Mouse (Mus musculus): ENCODE data around the gene Trim33. TPM values are rescaled to one million over a fixed set of nuclear protein-coding genes. Genes with fewer than 3 reads are reported as not detected.

Trim33 gene
- 17.1 and 18.1 TPM in 2 replicates for polyA plus RNA-seq (2015; fragmentation: Nextera tagmentation; extraction: Ambion mirVana)

DNA sequence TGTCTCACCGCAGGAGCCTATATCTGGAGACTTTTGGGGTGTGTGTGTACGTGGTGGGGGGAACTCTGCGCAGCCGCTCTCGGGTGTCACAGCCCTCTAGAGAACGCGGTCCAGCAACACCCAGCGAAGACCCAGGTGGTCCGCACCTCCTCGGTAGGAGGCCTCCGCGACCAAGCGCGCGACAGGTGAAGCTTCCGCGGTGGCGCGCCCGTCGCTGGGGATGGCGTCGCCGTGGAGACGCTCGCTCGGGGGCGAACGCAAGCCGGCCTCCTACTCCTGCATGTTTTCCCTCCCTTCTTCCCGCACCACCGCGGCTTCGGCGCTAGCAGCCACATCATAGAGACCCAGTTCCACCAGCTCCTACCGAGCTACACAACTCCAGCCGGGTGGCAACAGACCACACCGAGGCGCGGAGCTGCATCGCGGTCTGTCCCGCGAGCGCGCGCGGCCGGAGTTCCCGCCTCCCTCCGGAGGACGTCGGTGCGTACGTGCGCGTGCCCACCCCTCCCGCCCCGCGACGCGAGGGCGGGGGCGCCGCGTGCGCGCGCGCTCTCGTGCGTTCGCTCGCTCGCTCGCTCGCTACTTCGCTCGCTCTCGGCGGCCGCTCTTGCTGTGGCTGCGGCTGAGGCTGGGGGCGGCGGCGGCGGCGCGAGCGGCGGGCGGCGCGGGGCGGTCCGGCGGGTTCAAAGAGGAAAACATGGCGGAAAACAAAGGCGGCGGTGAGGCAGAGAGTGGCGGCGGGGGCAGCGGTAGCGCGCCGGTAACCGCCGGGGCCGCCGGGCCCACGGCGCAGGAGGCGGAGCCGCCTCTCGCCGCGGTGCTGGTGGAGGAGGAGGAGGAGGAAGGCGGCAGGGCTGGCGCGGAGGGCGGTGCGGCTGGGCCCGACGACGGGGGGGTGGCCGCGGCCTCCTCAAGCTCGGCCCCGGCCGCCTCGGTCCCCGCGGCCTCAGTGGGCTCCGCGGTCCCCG lies at the start of gene Trim33:
TSS of gene Trim33 (plus strand) at position 112 of the 968 bp plus-strand sequence.
- Histone ChIP-seq H3K27me3 (replicated peaks) (no peaks in the 10 kb centered on the region), H3K4me2 (replicated peaks) (peak within 1 kb of the TSS; percentile 77), H3K4me1 (replicated peaks) (peaks cover 6% of the 10 kb centered on the region), H3K4me3 (replicated peaks) (peak within 1 kb of the TSS; percentile 98), H3K9ac (peak within 1 kb of the TSS; percentile 96), H3K9me3 (no peaks in the 10 kb centered on the region), H3K36me3 (0 out of 2 replicates have a peak, but pooled peaks cover 5% of the 10 kb centered on the region), H3K27ac (peak within 1 kb of the TSS; percentile 97)
- peak; percentile 92 for ATAC-seq
- 0% methylated on average over 102 of the region's 136 CpGs for WGBS

DNA sequence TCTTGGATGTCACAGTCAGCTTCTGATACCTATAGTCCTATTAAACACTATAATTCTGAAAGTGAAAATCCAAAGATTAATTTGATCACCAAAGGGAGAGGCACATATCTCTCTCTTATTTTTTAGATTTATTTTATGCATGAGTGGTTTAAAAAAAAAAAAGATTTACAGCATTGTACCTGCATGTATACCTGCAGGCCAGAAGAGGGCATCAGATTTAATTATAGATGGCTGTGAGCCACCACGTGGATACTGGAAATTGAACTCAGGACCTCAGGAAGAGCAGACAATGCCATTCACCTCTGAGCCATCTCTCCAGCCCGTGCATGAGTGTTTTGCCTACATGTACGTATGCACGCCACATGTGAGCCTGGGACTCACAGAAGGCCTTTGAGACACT lies 46.7 kb upstream of the Trim33 start:
- Histone ChIP-seq H3K9me3 (no peaks in the 10 kb centered on the region), H3K4me3 (replicated peaks) (no peak overlapping the region), H3K4me1 (replicated peaks) (no peaks in the 10 kb centered on the region), H3K27ac (no peak overlapping the region), H3K4me2 (replicated peaks) (no peak overlapping the region), H3K36me3 (no peaks in the 10 kb centered on the region), H3K9ac (no peak overlapping the region), H3K27me3 (replicated peaks) (no peaks in the 10 kb centered on the region)
- ATAC-seq = no peak
- 79% methylated on average over 4 of the region's 4 CpGs for WGBS

DNA sequence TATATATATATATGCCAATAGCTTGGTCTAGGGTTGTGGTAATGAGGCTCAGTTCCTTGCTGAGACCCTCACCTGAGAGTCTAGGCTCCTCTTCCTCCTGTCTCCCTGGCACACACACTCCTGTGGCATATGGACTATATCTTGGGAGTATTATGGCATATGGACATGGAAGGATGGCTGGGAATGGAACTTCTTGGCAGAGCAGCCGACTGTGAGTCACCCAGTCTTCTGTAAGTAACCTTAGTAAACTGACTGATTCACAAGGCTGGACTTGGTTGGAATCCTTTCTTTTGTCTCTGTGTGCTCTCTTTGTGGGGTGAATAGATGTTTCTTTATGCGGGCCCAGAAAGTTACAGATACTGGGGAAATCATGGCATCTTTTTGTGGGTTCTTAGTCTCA lies 37.6 kb upstream of the Trim33 start:
- ATAC-seq = no peak
- no peak overlapping the region for H3K27ac ChIP-seq
- no peak overlapping the region for H3K4me3 ChIP-seq (replicated peaks)
- no peak overlapping the region for H3K9ac ChIP-seq
- no peaks in the 10 kb centered on the region for H3K27me3 ChIP-seq (replicated peaks)
- H3K9me3 ChIP-seq = no peaks in the 10 kb centered on the region
- H3K4me1 ChIP-seq (replicated peaks) = no peaks in the 10 kb centered on the region
- H3K36me3 ChIP-seq = no peaks in the 10 kb centered on the region
- 94% methylated on average over 2 of the region's 2 CpGs for WGBS
- no peak overlapping the region for H3K4me2 ChIP-seq (replicated peaks)

DNA sequence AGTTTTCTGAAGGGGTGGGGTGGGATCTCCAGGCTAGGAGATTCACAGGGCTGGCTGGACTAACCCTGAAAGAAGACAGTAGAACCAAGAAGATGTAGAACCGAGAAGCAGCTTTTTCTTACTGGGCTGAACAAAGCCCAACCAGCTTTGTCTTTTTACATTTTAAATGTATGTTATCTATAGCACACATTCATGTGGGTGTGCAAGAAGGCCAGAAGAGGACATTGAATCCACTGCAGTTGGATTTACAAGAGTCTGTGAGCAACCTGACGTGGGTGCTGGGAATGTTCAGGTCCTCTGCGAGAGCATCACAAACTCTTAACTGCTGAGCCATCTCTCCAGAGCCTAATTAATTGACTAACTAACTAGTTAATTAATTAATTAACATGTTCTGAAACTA lies 36.9 kb upstream of the Trim33 start:
- H3K4me2 ChIP-seq (replicated peaks) = no peak overlapping the region
- no peaks in the 10 kb centered on the region for H3K27me3 ChIP-seq (replicated peaks)
- H3K9me3 ChIP-seq = no peaks in the 10 kb centered on the region
- ATAC-seq = no peak
- H3K4me1 ChIP-seq (replicated peaks) = 0 out of 2 replicates have a peak, but pooled peaks cover 3% of the 10 kb centered on the region
- no peak overlapping the region for H3K4me3 ChIP-seq (replicated peaks)
- H3K36me3 ChIP-seq = no peaks in the 10 kb centered on the region
- H3K9ac ChIP-seq = no peak overlapping the region
- H3K27ac ChIP-seq = no peak overlapping the region
- WGBS = 84% methylated on average over 3 of the region's 3 CpGs

- Histone ChIP-seq H3K27ac (no peak overlapping the region), H3K4me3 (replicated peaks) (no peak overlapping the region), H3K4me2 (replicated peaks) (no peak overlapping the region), H3K36me3 (no peaks in the 10 kb centered on the region), H3K9ac (no peak overlapping the region), H3K9me3 (no peaks in the 10 kb centered on the region), H3K27me3 (replicated peaks) (no peaks in the 10 kb centered on the region), H3K4me1 (replicated peaks) (0 out of 2 replicates have a peak, but pooled peaks cover 3% of the 10 kb centered on the region)
- ATAC-seq = no peak
- 50% methylated on average over 2 of the region's 2 CpGs for WGBS
Observed at GRCm38 (mm10) chr3:103243491-103243890, 35.6 kb upstream of the Trim33 start.

- H3K4me3 ChIP-seq (replicated peaks) = no peak overlapping the region
- no peaks in the 10 kb centered on the region for H3K27me3 ChIP-seq (replicated peaks)
- H3K27ac ChIP-seq = no peak overlapping the region
- ATAC-seq = 0 out of 2 replicates have a peak, but pooled peaks have one; percentile 31
- no peaks in the 10 kb centered on the region for H3K9me3 ChIP-seq
- 61% methylated on average over 17 of the region's 17 CpGs for WGBS
- H3K36me3 ChIP-seq = no peaks in the 10 kb centered on the region
- H3K9ac ChIP-seq = no peak overlapping the region
- no peak overlapping the region for H3K4me2 ChIP-seq (replicated peaks)
- H3K4me1 ChIP-seq (replicated peaks) = 0 out of 2 replicates have a peak, but pooled peaks cover 3% of the 10 kb centered on the region
Observed at GRCm38 (mm10) chr3:103246627-103247260, 32.3 kb upstream of the Trim33 start.

DNA sequence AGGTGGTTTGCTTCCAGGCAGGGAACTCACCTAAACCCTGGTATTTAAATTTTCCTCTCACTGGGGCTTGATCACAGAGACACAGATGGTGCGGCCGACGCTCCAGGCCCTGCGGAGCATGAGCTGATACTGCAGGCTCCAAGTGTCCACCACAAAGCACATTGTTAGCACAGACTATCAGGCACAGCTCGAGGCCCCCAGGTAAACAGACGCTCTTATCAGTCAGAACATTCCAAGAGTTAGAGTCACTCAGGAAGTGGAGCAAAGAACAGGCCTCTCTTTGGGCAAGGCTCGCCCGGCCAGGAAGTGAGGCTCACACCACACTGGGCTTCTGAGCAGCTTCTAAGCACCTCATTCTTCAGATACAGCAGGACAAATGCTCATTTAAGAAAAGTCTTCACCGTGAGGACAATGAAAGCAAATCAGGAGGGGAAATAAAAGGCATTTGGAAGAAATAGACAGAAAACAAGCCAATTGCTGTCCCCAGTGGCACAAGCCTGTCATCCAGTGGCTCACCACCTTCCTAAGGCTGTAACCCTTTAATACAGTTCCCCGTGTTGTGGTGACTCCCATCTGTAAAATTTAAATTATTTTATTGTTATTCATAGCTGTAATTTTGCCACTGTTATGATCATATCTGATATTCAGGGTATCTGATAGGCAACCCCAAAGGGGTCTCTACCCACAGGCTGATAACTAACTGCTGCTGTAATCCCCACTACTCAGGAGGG lies 22.8 kb upstream of the Trim33 start:
- no peaks in the 10 kb centered on the region for H3K27me3 ChIP-seq (replicated peaks)
- no peak overlapping the region for H3K4me2 ChIP-seq (replicated peaks)
- ATAC-seq = peak; percentile 97
- H3K9ac ChIP-seq = no peak overlapping the region
- H3K27ac ChIP-seq = peak overlapping the region; percentile 62
- no peaks in the 10 kb centered on the region for H3K9me3 ChIP-seq
- no peaks in the 10 kb centered on the region for H3K36me3 ChIP-seq
- WGBS = 24% methylated on average over 10 of the region's 10 CpGs
- no peak overlapping the region for H3K4me3 ChIP-seq (replicated peaks)
- peaks cover 5% of the 10 kb centered on the region; the same call in 1 of the 2 replicates for H3K4me1 ChIP-seq (replicated peaks)

DNA sequence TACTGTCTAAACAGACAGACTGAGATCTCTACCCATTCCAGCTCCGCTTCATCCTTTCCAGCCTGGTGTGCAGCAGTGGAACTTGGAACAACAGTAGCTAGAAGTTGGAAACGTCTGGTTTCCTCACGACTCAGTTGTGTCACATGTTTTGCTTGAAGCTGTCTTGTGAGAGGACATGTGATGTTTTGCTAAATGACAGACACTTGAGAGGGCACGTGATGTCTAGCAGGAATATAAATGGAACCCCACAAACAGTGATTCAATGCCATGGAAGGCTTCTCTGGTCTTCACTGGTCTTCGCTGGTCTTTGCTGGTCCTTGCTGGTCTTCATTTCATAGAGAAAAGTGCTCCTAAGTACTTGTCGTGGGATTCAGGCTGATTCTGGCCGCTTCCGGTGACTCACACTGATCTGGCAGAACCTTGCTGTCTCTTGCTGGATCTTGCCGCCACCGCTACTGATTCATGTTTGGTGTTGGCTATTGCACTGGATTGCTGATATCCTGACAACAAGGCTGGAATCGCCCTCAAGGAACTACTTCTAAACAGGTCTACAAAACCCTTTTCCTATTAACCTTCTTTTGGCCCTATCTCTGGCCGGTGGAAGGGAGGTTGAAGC lies 16.2 kb upstream of the Trim33 start:
- no peak for ATAC-seq
- no peak overlapping the region for H3K27ac ChIP-seq
- no peak overlapping the region for H3K4me2 ChIP-seq (replicated peaks)
- H3K27me3 ChIP-seq (replicated peaks) = no peaks in the 10 kb centered on the region
- H3K4me1 ChIP-seq (replicated peaks) = no peaks in the 10 kb centered on the region
- no peaks in the 10 kb centered on the region for H3K36me3 ChIP-seq
- H3K4me3 ChIP-seq (replicated peaks) = no peak overlapping the region
- WGBS = 87% methylated on average over 12 of the region's 12 CpGs
- H3K9me3 ChIP-seq = no peaks in the 10 kb centered on the region
- no peak overlapping the region for H3K9ac ChIP-seq

- peaks cover 6% of the 10 kb centered on the region for H3K4me1 ChIP-seq (replicated peaks)
- 7% methylated on average over 11 of the region's 11 CpGs for WGBS
- peak overlapping the region; percentile 65 for H3K4me2 ChIP-seq (replicated peaks)
- no peaks in the 10 kb centered on the region for H3K9me3 ChIP-seq
- 0 out of 2 replicates have a peak, but pooled peaks have one; percentile 6 for ATAC-seq
- H3K27me3 ChIP-seq (replicated peaks) = no peaks in the 10 kb centered on the region
- H3K36me3 ChIP-seq = 0 out of 2 replicates have a peak, but pooled peaks cover 5% of the 10 kb centered on the region
- peak overlapping the region; percentile 98 for H3K4me3 ChIP-seq (replicated peaks)
- peak overlapping the region; percentile 71 for H3K9ac ChIP-seq
- H3K27ac ChIP-seq = peak overlapping the region; percentile 97
Observed at GRCm38 (mm10) chr3:103278561-103279181, 422 bp upstream of the Trim33 start.

GRCm38 (mm10) chr3:103280241-103280761 lies 1.2 kb downstream of the Trim33 start:
- Histone ChIP-seq H3K4me3 (replicated peaks) (peak overlapping the region; percentile 98), H3K27me3 (replicated peaks) (no peaks in the 10 kb centered on the region), H3K36me3 (0 out of 2 replicates have a peak, but pooled peaks cover 5% of the 10 kb centered on the region), H3K4me2 (replicated peaks) (peak overlapping the region; percentile 77), H3K4me1 (replicated peaks) (peaks cover 6% of the 10 kb centered on the region), H3K27ac (peak overlapping the region; percentile 97), H3K9me3 (no peaks in the 10 kb centered on the region), H3K9ac (peak overlapping the region; percentile 96)
- under 1% methylated on average over 36 of the region's 36 CpGs for WGBS
- peak; percentile 60 for ATAC-seq

GRCm38 (mm10) chr3:103280875-103281274 lies 1.8 kb downstream of the Trim33 start:
- H3K36me3 ChIP-seq = 0 out of 2 replicates have a peak, but pooled peaks cover 5% of the 10 kb centered on the region
- 0 out of 2 replicates have a peak overlapping the region, but pooled peaks have one; percentile 0 for H3K27ac ChIP-seq
- no peaks in the 10 kb centered on the region for H3K27me3 ChIP-seq (replicated peaks)
- ATAC-seq = no peak
- 27% methylated on average over 5 of the region's 5 CpGs for WGBS
- peak overlapping the region; percentile 77 for H3K4me2 ChIP-seq (replicated peaks)
- H3K4me1 ChIP-seq (replicated peaks) = peaks cover 6% of the 10 kb centered on the region
- H3K9ac ChIP-seq = peak overlapping the region; percentile 96
- H3K9me3 ChIP-seq = no peaks in the 10 kb centered on the region
- H3K4me3 ChIP-seq (replicated peaks) = peak overlapping the region; percentile 98
